Mouse (Mus musculus): ENCODE data around the gene Cpeb3.

DNA sequence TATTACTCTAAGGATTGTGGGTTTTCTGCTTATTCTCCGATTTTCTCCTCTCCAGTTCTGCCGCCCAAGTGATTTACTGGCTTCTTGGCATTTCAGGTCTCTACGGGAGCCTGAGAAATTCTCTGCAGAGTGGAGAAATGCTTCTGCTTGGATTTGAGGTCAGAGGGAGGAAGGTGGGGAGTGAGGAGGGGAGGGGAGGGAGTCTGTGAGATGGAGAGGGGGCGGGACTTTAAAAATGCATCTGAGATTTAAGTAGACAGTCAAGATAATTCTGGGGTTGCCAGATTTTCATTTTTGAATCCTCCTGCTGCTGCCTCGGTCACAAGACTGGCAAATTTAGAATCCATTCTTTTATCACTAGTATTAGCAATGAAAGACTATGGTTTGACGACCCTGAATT is 32.5 kb downstream of the Cpeb3 start:
- no peak for TF ChIP-seq CTCF (IDR thresholded peaks at IDR 0.05; ENCODE audit: low read depth)
- no peak for TF ChIP-seq EP300 (optimal IDR thresholded peaks at IDR 0.05)
